Mouse (Mus musculus) spleen, adult 18-20 months (tissue): ENCODE measurements at regions not wholly inside any gene's neighbourhood (a gene's known extent, or its start where the extent isn't known, plus 50 kb on each side); places are given as distances from the start of the nearest gene placed in this dataset.
A peak's percentile ranks its signal among the peaks of the same experiment; 100 is the strongest.

Experiments used
- DNase-seq, 2 experiments: peaks; one replicate each; pipeline ENCODE4 v3.0.0; 2022; ENCODE audit warnings: mixed read lengths in 2 of 2

DNA sequence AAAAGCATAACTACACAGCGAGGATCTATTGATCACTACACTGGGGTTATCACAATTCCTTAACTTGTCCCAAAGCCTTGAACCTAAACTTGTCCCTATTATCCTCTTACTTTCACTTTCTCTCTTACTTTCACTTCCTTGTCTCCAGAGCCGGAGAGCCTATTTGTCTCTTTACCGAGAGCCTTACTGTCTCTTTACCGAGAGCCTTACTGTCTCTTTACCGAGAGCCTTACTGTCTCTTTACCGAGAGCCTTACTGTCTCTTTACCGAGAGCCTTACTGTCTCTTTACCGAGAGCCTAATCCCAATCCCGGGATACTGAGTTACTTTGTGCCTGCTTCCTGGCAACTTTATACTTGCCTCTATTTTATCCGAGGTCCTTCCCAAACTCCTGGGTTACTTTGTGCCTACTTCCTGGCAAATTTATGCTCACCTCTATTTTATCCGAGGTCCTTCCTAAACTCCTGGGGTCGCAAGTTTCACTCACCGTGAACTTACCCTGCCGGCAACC lies 335.3 kb upstream of the Ccng1 start:
- DNase-seq, result peak in 1 of 2 experiments; percentile 2

DNA sequence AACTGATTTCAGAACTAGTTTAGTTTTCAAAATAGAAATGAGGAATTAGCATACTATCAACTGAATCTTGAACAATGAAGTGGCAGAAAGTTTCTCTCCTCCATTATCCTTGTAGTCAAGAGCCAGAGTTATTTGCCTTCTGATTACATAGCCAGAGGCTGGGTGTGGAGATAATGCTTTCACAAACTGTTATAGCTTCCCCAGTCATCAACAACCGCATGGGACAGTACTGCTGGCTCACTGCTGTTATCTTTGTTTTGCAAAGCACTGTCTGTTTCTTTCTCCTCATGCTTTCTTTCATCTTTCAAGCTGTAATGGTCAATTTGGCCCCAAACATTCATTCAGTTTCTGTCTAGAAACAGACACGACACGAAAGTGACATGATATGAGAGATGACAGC lies 308.5 kb upstream of the Ccng1 start:
- DNase-seq, result no peak

DNA sequence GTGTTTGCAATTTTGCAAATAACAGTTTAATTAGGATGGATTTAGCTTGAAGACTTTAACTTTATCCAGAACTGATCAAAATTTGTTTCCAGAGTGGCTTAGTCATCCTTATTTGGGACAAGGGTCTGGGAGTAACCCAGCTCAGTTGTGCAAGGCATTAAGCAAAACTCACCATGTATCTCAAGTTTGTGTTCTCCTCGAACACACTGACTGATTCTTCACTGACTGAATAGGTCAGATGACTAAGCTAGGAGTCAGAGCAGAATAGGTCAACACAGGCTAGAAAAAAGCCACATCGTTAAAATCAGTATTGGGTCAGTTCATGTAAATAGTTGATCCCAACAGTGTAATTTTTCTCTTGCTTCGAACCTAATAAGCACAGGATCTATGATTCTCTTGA lies 302.7 kb upstream of the Ccng1 start:
- DNase-seq, result no peak

DNA sequence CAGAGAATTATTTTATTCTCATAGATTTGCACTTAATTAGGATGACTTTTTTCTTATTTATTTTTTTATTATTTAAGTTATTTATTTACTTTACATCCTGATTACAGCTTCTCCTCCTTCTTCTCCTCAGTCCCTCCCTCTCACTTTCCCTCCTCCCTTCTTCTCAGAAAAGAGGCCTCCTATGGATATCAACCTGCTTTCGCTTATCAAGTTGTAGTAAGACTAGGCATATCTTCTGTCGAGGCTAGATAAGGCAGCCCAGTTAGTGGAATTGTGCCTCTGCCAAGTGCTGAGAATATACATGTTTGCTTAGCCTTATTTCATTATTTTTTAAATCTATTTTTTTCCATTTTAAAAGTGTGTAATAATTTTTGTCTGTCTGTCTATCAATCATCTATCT lies 274.9 kb upstream of the Ccng1 start:
- DNase-seq, result no peak

DNA sequence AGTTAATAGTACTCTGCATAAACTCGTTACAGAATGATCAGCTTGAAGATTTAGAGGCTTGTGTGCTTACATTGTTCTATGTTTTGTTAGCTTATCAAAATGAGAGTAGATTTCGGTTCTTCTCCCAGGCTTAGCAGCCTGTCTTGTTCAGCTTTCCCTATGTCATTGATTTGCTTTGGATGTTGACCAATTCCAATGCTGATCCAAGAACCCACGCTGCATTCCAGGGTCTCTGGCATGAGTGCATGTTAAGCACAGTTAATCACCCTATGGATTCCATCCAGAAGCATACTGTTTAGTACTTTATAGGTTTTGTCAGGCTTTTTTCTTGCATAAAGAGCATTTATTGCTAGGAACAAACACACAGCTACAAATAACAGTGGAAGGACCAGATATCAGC lies 255.0 kb upstream of the Ccng1 start:
- DNase-seq, result no peak

DNA sequence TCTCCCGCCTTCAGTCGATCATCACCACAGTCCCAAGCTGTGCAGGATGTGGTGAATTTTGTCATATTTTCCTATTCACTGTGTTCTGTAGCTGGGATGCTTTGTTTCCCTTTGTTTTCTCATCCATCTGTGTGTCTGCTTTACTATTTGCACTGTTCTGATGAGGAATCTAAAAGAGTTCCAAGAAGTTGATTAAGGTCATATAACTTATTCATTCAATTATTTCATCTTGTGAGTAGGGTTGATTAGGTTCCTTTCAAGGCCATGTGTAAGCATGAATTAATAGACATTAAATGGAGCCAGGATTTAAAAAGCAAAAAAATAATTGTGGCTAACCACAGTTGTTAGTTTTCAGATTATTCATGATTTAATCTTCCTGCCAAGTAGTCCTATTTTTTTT lies 217.7 kb upstream of the Ccng1 start:
- no peak for DNase-seq

DNA sequence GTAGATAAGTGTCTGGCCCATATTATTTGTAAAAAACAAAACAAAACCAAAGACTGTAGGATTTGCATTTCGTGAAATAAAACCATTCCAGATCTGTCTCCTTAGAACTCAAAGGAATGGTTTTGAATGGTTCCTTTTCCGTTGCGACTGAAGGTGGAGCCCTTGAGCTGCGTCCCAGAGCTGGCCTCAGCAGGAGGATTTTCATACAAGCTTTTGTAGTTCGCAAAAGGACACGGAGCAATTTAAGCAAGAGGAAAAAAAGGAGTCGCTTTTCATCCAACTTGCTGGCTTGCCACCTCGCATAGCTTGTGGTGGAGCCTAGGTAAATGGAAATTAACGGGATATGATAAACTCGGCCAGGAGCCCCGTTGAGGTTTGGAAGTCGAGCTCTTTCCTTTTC lies 172.1 kb upstream of the Ccng1 start:
- no peak for DNase-seq

DNA sequence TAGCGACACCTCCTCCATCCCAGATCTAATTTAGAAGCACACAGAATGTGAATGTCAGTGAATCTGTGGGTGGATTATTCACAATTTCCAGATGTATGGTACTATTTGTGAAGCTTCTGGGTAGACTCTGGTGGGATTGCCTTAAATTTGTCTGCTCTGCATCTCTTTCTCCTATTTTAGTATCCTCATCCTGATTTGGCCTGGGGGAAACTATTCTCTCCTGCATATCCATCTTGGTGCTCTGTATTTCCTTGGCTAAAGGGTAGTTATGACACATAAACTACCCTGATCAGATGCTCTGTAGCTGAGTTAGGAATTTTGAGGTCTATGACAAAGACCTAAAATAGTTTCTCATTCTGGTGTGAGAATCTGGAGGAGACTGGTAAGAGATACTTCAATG lies 136.4 kb upstream of the Ccng1 start:
- DNase-seq, result no peak

DNA sequence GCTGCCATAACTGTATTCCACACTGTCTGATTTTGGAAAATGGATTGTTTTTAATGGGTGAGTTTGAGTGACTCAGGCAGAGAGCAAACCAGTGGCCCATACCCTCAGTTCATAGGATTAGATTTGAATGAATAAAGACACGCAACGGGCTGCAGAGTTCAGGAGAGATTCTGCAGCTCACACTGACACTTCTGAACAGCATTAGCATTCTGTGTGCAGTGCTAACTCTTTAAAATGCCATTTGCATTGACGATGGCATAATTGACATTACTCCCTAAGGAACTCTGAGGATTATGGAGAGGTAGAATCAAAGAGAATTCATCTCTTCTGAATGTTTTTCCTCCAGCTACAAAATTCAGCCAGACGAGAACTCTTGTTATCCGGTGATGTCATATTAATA lies 129.4 kb upstream of the Ccng1 start:
- no peak for DNase-seq

DNA sequence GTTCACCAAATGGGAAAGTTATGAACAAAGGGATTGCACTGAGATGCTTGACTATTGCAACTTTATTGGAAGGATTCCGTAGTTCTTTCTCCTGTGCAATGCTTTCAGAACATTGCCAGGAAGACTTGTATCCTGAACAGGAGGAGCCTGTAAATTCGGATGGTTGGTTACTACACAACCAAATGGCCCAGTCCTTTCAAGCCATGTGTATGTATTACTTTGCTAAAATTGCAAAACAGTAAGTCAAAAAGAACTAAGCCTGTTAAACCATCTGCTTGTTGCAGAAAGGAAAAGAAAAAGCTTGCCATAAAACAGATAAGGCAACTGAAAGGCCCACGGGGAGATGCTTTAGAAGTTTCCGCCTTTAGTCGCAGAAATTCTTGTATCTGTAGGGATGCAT lies 124.5 kb upstream of the Ccng1 start:
- no peak for DNase-seq

DNA sequence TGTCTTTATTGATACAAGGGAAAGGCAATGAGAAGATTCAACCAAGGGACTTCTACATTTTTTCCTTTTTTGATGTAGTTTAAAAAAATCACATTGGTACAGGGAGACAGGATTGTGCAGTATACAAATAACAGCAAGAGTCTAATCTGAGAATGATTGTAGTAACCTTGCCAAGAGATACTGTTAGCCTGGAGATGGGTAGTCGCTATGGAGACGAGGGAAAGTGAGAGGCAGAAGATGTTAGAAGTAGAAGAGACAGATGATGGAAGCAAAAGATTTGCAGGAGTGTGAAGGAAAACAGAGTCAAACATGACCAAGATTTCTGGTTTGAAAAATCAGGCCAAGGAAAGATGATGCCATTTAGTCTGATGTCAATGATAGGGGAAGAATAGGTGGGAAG lies 117.9 kb upstream of the Ccng1 start:
- no peak for DNase-seq

DNA sequence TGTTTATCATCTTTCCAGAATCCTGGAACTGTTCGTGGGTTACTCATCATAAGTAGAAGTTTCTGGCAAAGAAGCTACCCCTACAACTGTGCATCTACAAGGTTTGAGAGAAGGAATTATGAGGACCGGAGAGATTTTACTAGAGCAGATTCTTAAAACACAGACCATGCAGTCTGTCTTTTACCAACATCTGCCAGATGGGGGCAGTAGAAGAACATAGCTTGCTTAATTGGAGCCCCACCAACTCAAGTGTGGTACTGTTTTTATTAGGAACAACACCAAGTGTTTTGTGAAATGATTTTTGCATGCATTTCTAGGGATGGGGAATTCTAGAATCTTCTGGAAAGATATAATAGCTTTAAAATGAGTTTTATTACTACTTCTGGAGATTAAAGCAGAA lies 110.6 kb upstream of the Ccng1 start:
- peak in 1 of 2 experiments; percentile 15 for DNase-seq

DNA sequence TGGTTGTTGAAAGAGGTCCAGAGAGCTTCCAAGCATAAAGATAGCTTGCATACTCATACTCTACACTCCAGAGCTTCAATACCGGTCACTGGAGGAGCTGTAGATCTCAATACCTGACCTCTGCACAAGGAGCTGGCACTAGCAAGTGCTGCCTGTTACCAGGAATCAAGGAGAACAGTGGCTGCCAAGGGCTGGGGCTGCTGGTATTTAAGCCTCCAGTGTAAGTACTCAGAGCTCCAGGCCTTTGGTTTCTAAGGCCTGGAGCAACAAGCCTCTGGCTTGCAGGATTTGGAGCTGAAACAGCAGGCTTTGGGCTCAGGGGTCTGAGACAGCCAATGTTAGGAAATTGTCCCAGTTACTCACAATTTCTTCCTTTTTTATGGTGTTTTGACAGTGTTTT lies 96.2 kb upstream of the Ccng1 start:
- no peak for DNase-seq

DNA sequence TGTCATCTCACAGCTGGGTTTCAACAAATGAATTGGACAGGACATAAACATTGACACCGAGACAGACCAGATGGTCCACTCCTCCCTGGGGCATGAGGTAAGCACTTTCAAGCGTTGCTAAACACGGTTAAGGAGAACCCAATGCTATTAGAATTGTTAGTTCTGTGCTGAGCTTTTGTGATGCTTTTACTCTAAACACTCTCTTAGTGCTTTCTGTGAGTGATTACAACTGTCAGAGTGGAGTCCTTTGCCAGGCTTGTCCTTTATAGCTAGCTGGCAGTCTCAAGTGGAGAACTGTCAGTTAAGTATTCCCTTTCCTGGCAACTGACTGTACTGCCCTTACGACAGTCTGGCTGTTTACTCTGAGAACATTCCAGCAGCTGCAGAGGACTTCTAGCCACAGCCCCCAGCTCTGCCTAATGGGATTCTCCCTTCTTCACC lies 95.6 kb upstream of the Ccng1 start:
- no peak for DNase-seq

DNA sequence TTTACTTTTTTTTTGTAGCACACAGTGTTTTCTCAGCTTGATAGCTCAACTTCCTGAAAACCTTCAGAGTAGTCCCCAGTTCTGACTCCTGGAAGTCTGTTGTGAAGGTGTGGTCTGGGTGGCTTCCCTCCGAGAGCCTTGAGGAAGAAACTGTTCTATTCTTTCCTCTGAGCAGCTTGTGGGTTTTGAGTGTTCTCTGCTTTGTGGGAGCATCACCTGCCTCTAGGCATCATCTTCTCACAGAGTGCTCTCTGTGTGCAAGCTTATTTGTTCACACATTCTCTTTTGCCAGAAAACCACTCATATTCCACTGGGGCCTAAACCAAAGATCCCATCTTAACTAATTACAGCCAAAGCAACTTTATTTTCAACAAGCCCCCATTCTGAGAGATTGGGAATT lies 91.5 kb upstream of the Ccng1 start:
- DNase-seq, result no peak

DNA sequence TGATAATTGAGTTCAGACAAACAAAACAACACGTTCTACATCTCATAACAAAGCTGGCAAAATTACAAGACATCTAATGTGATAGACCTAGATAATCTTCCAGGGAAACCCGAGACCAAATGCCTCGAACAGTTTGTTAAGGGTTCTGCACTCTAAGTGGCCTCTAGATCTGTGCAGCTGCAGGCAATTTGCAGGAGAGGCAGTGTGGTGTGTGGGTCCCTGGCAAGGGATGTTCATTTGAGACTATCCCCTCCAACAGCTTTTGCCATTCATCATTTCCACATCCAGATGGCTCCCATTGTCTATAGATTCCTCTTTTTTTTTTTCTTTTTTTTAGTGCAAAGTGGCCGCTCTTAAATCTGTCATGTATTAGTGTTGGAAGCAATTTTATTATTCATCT lies 80.3 kb upstream of the Ccng1 start:
- DNase-seq, result no peak
